Mouse (Mus musculus) embryonic facial prominence, embryonic 15.5 days (tissue): ENCODE measurements around the gene Ints14. TPM values are rescaled to one million over a fixed set of nuclear protein-coding genes. Genes with fewer than 3 reads are reported as not detected.

ENCODE experiments used
- ATAC-seq: fragments of 200-750 bp; cut with Nextera tagmentation; 2 replicates; pipeline ENCODE4 v1.8.0; 2017; ENCODE audit warnings: low read depth, moderate TSS enrichment; ENCODE audit not compliant: insufficient number of reproducible peaks, low FRiP score, low TSS enrichment
- H3K27ac ChIP-seq: fragments of 300-500 bp; sonication (generic); replicated peaks from 2 replicates; pipeline ENCODE4 v1.5.1; 2015; ENCODE audit warnings: mild to moderate bottlenecking, inconsistent platforms
- H3K27me3 ChIP-seq: fragments of 300-500 bp; sonication (generic); 2 replicates; pipeline ENCODE4 v1.6.1; 2015; ENCODE audit warnings: inconsistent platforms
- H3K36me3 ChIP-seq: fragments of 300-500 bp; sonication (generic); 2 replicates; pipeline ENCODE4 v1.6.1; 2015; ENCODE audit warnings: mild to moderate bottlenecking, inconsistent platforms
- H3K4me1 ChIP-seq: fragments of 300-500 bp; sonication (generic); 2 replicates; pipeline ENCODE4 v1.6.1; 2015; ENCODE audit warnings: inconsistent platforms
- H3K4me2 ChIP-seq: fragments of 300-500 bp; sonication (generic); replicated peaks from 2 replicates; pipeline ENCODE4 v1.6.1; 2015; ENCODE audit warnings: mild to moderate bottlenecking, inconsistent platforms
- H3K4me3 ChIP-seq: fragments of 300-500 bp; sonication (generic); replicated peaks from 2 replicates; pipeline ENCODE4 v1.5.1; 2015; ENCODE audit warnings: mild to moderate bottlenecking, inconsistent platforms
- H3K9ac ChIP-seq: fragments of 300-500 bp; sonication (generic); 2 replicates; pipeline ENCODE4 v1.6.1; 2015; ENCODE audit warnings: inconsistent platforms
- H3K9me3 ChIP-seq: fragments of 300-500 bp; sonication (generic); replicated peaks from 2 replicates; pipeline ENCODE4 v1.6.1; 2016; ENCODE audit warnings: inconsistent platforms
- whole genome bisulfite sequencing: fragments of 180-500 bp; shearing (Covaris S2); methylation state at CpG from one replicate; pipeline ENCODE4 v1.1.7; 2015; 5-methylcytosine and 5-hydroxymethylcytosine counted together
- polyA plus RNA-seq: library from polyadenylated mRNA; unstranded; fragments of >200 nt; fragmentation: Nextera tagmentation; extraction: Ambion mirVana; gene quantifications from 2 replicates; pipeline ENCODE4 v1.2.1, GENCODE M21; 2015

Gene Ints14
- polyA plus RNA-seq, 1 experiment from 2014 or later, result 45.2 TPM

DNA sequence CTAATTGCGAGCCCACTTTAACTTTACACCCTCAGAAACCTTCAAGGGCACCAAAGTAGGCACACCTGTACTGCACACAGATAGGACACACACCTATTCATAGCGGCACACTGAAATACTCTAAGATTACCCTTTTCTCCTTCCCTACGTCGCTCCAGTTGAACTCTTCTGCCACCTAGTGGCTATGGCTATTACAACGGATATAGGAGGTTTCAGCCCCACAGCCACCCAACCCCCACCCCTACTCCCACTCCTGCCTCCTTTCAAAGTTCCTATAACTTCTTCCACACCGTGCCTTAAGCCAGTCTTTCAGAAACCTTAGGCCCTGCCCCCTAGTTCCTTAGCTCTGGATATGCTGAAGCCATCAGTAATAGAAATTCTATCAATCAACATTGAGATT lies 24.2 kb upstream of the Ints14 start:
- no peak overlapping the region for H3K4me2 ChIP-seq
- no peaks in the 10 kb centered on the region for H3K36me3 ChIP-seq
- no peaks in the 10 kb centered on the region for H3K27me3 ChIP-seq
- 0 out of 2 replicates have a peak, but pooled peaks cover 8% of the 10 kb centered on the region for H3K4me1 ChIP-seq
- no peak overlapping the region for H3K27ac ChIP-seq
- no peak overlapping the region for H3K9ac ChIP-seq
- no peak for ATAC-seq
- no peaks in the 10 kb centered on the region for H3K9me3 ChIP-seq
- no peak overlapping the region for H3K4me3 ChIP-seq
- WGBS, result 7% methylated on average over 6 of the region's 6 CpGs

DNA sequence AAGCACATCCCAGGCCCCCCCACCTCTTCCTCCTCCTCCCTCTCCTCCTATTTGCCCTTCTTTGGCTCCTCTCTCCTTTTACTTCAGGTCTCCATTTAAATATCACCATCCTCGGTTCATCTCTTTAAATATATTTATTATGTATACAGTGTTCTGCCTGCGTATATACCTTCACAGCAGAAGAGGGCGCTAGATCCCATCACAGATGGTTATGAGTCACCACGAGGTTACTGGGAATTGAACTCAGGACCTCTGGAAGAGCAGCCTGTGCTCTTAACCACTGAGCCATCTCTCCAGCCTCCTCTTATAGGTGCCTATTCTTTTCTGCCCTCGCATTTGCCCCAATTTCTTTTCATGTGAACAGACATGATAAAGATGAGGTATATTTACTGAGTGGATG lies 23.2 kb upstream of the Ints14 start:
- H3K27me3 ChIP-seq, result no peaks in the 10 kb centered on the region
- H3K27ac ChIP-seq, result no peak overlapping the region
- H3K4me2 ChIP-seq, result no peak overlapping the region
- no peaks in the 10 kb centered on the region for H3K9me3 ChIP-seq
- H3K9ac ChIP-seq, result no peak overlapping the region
- no peaks in the 10 kb centered on the region for H3K36me3 ChIP-seq
- ATAC-seq, result no peak
- 56% methylated on average over 5 of the region's 5 CpGs for WGBS
- H3K4me1 ChIP-seq, result 0 out of 2 replicates have a peak, but pooled peaks cover 8% of the 10 kb centered on the region
- H3K4me3 ChIP-seq, result no peak overlapping the region

DNA sequence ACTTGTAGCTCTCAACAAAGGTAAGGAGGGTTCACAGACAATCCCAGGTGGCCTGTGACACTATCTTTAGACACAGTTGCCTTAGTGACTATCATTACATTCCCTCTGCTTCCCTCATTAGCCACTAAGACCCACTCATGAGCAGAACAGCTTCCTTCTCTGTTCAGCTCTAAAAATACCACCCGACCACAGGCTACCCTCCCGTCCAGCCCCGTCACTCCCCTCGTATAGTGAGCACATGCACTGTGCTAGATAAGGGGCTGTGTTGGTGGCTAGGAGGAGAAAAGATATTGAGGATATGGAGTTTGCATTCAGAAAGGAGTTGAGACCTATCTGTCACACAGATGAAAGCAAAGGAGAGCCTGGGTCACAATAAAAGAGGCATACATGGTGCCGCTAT lies 22.2 kb upstream of the Ints14 start:
- no peak overlapping the region for H3K4me2 ChIP-seq
- WGBS, result 76% methylated on average over 5 of the region's 5 CpGs

DNA sequence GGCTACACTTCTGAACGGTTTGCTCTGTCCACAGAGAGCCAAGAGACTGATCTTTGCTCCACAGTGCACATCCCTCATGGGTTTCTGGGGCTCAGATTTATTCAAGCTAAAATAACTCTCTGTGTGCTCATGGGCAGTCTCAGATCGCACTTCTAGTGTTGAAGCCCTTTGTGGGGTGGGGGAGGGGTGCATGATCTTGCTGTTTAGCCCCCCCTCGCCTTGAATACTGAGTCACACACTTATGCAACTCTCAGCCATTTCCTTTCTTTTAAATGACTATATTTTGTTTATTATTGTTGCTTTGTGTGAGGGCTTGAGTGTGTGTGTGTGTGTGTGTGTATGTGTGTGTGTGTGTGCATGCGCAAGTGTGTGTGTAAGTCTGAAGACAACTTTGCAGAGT lies 21.4 kb upstream of the Ints14 start:
- no peaks in the 10 kb centered on the region; the same call in none of the 2 replicates for H3K27me3 ChIP-seq
- 52% methylated on average over 4 of the region's 4 CpGs for WGBS
- H3K9ac ChIP-seq, result no peak overlapping the region
- H3K36me3 ChIP-seq, result no peaks in the 10 kb centered on the region
- H3K27ac ChIP-seq, result no peak overlapping the region
- H3K4me1 ChIP-seq, result 0 out of 2 replicates have a peak, but pooled peaks cover under 1% of the 10 kb centered on the region
- no peak overlapping the region for H3K4me2 ChIP-seq
- H3K9me3 ChIP-seq, result no peaks in the 10 kb centered on the region
- ATAC-seq, result no peak
- no peak overlapping the region for H3K4me3 ChIP-seq

More for the DNA sequence above, 22.2 kb upstream of the Ints14 start:
- Histone ChIP-seq H3K9me3 (no peaks in the 10 kb centered on the region), H3K4me1 (0 out of 2 replicates have a peak, but pooled peaks cover 8% of the 10 kb centered on the region), H3K27me3 (no peaks in the 10 kb centered on the region; the same call in 1 of the 2 replicates), H3K4me3 (no peak overlapping the region), H3K27ac (no peak overlapping the region), H3K9ac (no peak overlapping the region), H3K36me3 (no peaks in the 10 kb centered on the region)
- ATAC-seq, result no peak

DNA sequence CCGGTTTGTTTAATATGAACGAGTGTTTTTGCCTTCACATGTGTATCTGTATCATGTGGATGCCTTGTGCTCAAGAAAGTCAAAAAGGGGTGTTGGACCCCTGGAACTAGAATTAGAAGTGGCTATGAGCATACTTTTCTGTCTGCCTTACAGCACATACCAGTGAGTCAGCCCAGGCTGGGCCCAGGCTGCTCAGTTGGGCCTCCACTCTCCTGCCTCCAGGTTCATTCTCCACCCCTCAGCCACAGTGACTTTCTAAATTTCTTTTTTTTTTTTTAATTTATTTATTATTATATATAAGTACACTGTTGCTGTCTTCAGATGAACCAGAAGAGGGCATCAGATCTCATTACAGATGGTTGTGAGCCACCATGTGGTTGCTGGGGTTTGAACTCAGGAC lies 20.9 kb upstream of the Ints14 start:
- no peak for ATAC-seq
- Histone ChIP-seq H3K4me3 (no peak overlapping the region), H3K9ac (no peak overlapping the region), H3K9me3 (no peaks in the 10 kb centered on the region), H3K27me3 (no peaks in the 10 kb centered on the region; the same call in none of the 2 replicates), H3K4me2 (no peak overlapping the region), H3K36me3 (no peaks in the 10 kb centered on the region), H3K4me1 (no peaks in the 10 kb centered on the region), H3K27ac (no peak overlapping the region)
- WGBS, result 87% methylated on average over 2 of the region's 2 CpGs

DNA sequence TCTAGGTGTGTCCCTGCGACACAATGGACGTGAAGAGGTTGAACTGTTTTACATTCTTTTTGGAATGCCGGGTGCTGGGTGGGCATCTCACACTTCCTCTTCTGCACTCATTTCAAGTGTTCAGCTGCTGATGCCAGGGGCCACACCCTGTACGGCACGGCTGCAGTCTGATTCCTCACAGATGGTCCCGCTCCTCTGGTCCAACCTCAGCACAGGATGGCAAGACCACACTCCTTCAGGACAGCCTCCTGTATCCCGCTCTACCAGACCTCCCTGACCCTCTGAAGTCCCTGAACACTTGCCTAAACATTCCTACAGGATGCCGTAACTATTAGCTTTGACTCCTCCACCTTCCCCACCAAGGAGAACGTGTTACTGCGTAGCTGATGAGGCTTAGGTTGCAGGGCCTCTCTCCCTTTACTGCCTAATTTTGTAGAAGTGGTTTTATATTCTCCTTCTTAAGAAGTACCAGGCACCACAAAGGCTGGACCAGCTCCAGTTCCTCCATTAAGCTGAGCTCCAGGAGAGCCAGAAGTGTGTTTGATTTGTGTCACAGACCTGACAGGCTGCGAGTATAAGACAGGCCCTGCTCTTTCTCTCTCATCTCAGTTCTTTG lies 19.9 kb upstream of the Ints14 start:
- WGBS, result 58% methylated on average over 11 of the region's 11 CpGs
- no peak overlapping the region for H3K9ac ChIP-seq
- ATAC-seq, result no peak

DNA sequence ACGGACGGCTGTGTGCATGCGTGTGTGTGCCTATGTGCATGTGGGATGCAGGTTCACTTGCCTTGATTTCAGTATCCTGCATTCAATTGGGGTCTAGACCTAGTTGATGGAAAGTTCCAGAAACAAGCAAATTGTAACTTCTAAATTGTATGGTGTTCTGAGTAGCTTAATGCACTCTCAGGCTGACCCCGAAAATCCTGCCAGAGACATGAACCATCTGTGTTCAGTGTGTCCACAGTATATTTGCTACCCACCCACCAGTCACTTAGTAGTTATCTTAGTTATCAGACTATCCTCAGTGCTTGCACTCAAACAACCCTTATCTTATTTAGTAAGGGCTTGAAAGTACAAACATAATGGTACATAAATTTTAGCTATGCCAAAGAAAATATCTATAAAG lies 19.1 kb upstream of the Ints14 start:
- no peaks in the 10 kb centered on the region for H3K4me1 ChIP-seq
- H3K9me3 ChIP-seq, result no peaks in the 10 kb centered on the region
- no peak overlapping the region for H3K27ac ChIP-seq
- ATAC-seq, result no peak
- H3K9ac ChIP-seq, result no peak overlapping the region
- H3K4me3 ChIP-seq, result no peak overlapping the region
- no peaks in the 10 kb centered on the region; the same call in none of the 2 replicates for H3K27me3 ChIP-seq
- no peaks in the 10 kb centered on the region for H3K36me3 ChIP-seq
- 71% methylated on average over 4 of the region's 4 CpGs for WGBS
- H3K4me2 ChIP-seq, result no peak overlapping the region

More for the DNA sequence above, 19.9 kb upstream of the Ints14 start:
- Histone ChIP-seq H3K4me2 (no peak overlapping the region), H3K27me3 (no peaks in the 10 kb centered on the region; the same call in none of the 2 replicates), H3K4me3 (no peak overlapping the region), H3K4me1 (no peaks in the 10 kb centered on the region), H3K36me3 (no peaks in the 10 kb centered on the region), H3K27ac (no peak overlapping the region), H3K9me3 (no peaks in the 10 kb centered on the region)

DNA sequence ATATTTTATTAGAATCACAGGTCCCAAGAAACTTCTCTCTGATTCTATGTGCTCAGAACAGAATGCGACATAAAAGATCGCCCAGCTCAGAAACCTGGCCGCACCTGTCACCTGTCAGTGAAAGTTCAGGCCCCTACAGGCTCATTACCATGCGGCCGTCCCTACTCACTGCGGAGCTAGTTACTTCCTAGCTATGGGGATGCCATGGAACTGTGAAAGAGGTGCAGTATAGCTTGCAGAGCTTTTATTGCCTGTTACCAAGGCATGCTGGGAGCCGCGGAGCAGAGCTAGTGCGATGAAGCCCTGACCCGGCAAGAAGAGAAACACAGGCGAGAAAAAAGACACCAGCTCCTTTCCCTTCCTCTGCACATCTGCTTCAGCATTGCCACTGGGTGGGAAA lies 16.7 kb upstream of the Ints14 start:
- Histone ChIP-seq H3K36me3 (no peaks in the 10 kb centered on the region), H3K4me3 (no peak overlapping the region), H3K9ac (no peak overlapping the region), H3K4me1 (no peaks in the 10 kb centered on the region), H3K27ac (no peak overlapping the region), H3K9me3 (no peaks in the 10 kb centered on the region), H3K4me2 (no peak overlapping the region), H3K27me3 (no peaks in the 10 kb centered on the region; the same call in none of the 2 replicates)
- ATAC-seq, result no peak
- 26% methylated on average over 11 of the region's 11 CpGs for WGBS

DNA sequence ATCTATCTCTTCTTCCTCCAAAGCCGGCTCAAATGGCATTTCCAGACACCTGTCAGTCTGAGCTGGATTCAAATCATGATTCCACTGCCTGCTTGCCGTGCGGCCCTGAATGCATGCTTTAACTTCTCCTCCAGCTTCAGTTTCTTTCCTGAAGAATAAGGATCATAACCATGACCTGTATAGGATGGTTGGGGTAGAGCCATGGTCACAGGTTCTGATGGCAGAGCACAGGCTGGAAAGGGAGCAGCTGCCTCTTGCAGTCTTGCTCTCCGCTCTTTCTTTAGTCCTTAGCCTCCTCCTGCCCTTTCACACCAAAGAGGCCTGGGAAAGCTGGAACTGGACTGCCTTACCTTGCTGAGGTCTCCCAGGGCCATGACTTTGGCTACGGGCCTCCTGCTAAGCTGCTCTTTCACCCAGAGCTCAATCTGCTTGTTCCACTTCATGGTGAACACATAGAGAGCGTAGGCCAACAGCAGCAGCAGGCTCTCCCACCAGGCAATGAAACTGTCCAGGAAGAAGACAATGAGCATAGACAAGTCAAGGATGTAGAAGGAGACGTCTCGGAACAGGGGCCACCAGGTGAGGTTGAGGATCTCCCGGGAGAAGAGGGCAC lies 13.1 kb upstream of the Ints14 start:
- H3K27ac ChIP-seq, result no peak overlapping the region
- ATAC-seq, result no peak
- H3K4me2 ChIP-seq, result no peak overlapping the region
- WGBS, result 82% methylated on average over 9 of the region's 9 CpGs
- H3K4me3 ChIP-seq, result no peak overlapping the region
- no peaks in the 10 kb centered on the region; the same call in none of the 2 replicates for H3K27me3 ChIP-seq
- H3K4me1 ChIP-seq, result no peaks in the 10 kb centered on the region
- H3K9ac ChIP-seq, result no peak overlapping the region
- no peaks in the 10 kb centered on the region for H3K9me3 ChIP-seq
- no peaks in the 10 kb centered on the region for H3K36me3 ChIP-seq

DNA sequence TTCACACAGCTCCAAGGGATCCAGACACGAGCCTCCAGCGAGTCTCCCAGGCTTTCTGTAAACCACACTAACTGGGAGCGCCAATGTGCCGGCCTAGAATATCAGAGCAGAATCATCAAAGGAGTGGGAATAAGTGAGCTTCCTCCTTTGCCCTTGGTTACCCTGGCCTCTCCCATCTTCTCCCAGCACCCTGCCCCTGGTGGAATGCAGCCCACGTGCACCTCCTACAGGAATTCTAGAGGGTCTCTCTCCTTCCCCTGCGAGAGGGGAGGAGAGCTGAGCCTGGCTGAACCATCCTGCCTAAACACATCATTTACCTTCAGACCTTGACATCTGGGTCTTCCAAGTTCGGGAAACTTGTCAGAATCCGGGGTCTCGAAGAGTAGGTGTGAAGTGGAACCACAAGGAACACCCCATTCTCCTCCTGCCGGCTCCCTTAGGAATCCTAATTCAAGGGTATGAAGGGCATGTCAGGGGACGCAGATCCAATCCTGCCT lies 9.5 kb upstream of the Ints14 start, which contains the start of gene Slc24a1:
Gene Slc24a1, minus strand, starts transcription at position 447 of the 497 bp plus-strand sequence.
- 31% methylated on average over 11 of the region's 11 CpGs for WGBS
- no peak within 1 kb of the TSS for H3K27ac ChIP-seq
- no peak for ATAC-seq
- H3K4me3 ChIP-seq, result no peak within 1 kb of the TSS
- no peak within 1 kb of the TSS for H3K4me2 ChIP-seq
- H3K9me3 ChIP-seq, result no peaks in the 10 kb centered on the region
- H3K4me1 ChIP-seq, result no peaks in the 10 kb centered on the region
- H3K36me3 ChIP-seq, result no peaks in the 10 kb centered on the region
- no peak within 1 kb of the TSS for H3K9ac ChIP-seq
- H3K27me3 ChIP-seq, result peaks cover 5% of the 10 kb centered on the region; the same call in 1 of the 2 replicates

DNA sequence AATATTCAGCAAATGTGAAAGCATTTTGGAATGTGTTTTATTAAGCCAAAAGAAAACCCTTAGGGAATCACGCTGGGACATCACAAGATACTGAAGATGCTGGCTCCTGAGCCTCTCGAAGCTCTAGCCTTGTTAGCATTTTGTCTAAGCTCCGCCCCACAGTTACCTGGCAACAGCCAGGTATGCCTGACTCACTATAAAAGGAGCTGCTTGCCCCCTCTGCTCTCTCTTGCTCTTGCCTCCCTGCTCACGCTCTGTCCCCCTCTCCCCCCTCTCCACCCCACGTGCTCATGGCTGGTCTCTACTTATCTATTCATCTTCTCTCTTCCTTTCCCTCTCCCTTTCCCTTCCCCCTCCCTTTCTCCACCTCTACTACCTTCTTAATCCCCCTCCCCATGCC lies 8.7 kb upstream of the Ints14 start:
- no peak overlapping the region for H3K27ac ChIP-seq
- no peak overlapping the region for H3K4me2 ChIP-seq
- H3K36me3 ChIP-seq, result no peaks in the 10 kb centered on the region
- no peaks in the 10 kb centered on the region for H3K9me3 ChIP-seq
- H3K9ac ChIP-seq, result no peak overlapping the region
- H3K27me3 ChIP-seq, result peaks cover 5% of the 10 kb centered on the region; the same call in 1 of the 2 replicates
- no peaks in the 10 kb centered on the region for H3K4me1 ChIP-seq
- 16% methylated on average over 5 of the region's 5 CpGs for WGBS
- no peak for ATAC-seq
- no peak overlapping the region for H3K4me3 ChIP-seq
